Mouse (Mus musculus) lung, embryonic 16.5 days (tissue): Measurements from ENCODE around the gene Aoc1. TPM values are rescaled to one million over a fixed set of nuclear protein-coding genes. Genes with fewer than 3 reads are reported as not detected.

ENCODE experiments used
- ATAC-seq: fragments of 200-750 bp; cut with Nextera tagmentation; 2 replicates; pipeline ENCODE4 v1.8.0; 2017; ENCODE audit warnings: low read depth, mild to moderate bottlenecking, moderate library complexity
- H3K27ac ChIP-seq: fragments of 300-500 bp; sonication (generic); 2 replicates; pipeline ENCODE4 v1.5.1; 2014; ENCODE audit warnings: mild to moderate bottlenecking, control low read depth, low read length
- H3K27me3 ChIP-seq: fragments of 300-500 bp; sonication (generic); 2 replicates; pipeline ENCODE4 v1.6.1; 2014; ENCODE audit warnings: low read depth, low read length, mixed read lengths; ENCODE audit not compliant: control insufficient read depth, insufficient read depth
- H3K36me3 ChIP-seq: fragments of 300-500 bp; sonication (generic); 2 replicates; pipeline ENCODE4 v1.6.1; 2014; ENCODE audit warnings: low read length; ENCODE audit not compliant: control insufficient read depth, insufficient read depth
- H3K4me1 ChIP-seq: fragments of 300-500 bp; sonication (generic); replicated peaks from 2 replicates; pipeline ENCODE4 v1.6.1; 2014; ENCODE audit warnings: low read length, mixed read lengths; ENCODE audit not compliant: control insufficient read depth, insufficient read depth
- H3K4me2 ChIP-seq: fragments of 300-500 bp; sonication (generic); 2 replicates; pipeline ENCODE4 v1.6.1; 2014; ENCODE audit warnings: low read depth, low read length, control low read depth
- H3K4me3 ChIP-seq: fragments of 300-500 bp; sonication (generic); 2 replicates; pipeline ENCODE4 v1.5.1; 2014; ENCODE audit warnings: mild to moderate bottlenecking, low read length, control low read depth
- H3K9ac ChIP-seq: fragments of 300-500 bp; sonication (generic); 2 replicates; pipeline ENCODE4 v1.6.1; 2014; ENCODE audit warnings: low read length, control low read depth
- H3K9me3 ChIP-seq: fragments of 300-500 bp; sonication (generic); 2 replicates; pipeline ENCODE4 v1.6.1; 2016; ENCODE audit warnings: low read length; ENCODE audit not compliant: control insufficient read depth
- WGBS: fragments of 180-500 bp; shearing (Covaris S2); extraction: QIAGEN DNeasy Blood & Tissue Kit; methylation state at CpG from one replicate; pipeline ENCODE4 v1.1.7; 2014; 5-methylcytosine and 5-hydroxymethylcytosine counted together
- polyA plus RNA-seq: library from polyadenylated mRNA; unstranded; fragments of >200 nt; fragmentation: Nextera tagmentation; extraction: Ambion mirVana; gene quantifications from 2 replicates; pipeline ENCODE4 v1.2.1, GENCODE M21; 2015

The Aoc1 gene
- 0.30 TPM in 1 of 2 replicates, not detected in the other for polyA plus RNA-seq

DNA sequence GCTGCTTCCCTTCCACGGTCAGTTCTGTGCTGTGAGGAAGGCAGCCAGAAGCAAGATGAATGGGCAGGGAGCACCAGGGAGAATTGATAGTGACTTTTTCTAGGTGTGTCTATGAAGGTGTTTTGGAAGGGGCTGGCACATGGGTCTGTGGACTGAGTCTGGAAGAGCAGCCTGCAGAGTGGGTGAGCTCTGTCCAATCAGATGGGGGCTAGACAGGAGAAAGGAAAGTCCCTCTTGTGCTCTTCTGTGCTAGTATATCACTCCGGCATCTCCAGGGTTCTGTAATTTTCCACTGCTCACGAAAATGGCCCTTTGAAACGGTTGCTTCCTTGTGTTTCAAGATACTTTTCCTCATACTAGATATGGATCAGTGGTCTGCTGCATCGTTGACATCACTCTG lies at the start of gene Aoc1:
Gene Aoc1, plus strand, starts transcription at position 301 of the 400 bp plus-strand sequence.
- no peak within 1 kb of the TSS for H3K4me3 ChIP-seq
- no peaks in the 10 kb centered on the region for H3K27me3 ChIP-seq
- 60% methylated on average over 5 of the region's 5 CpGs for WGBS
- H3K9me3 ChIP-seq = no peaks in the 10 kb centered on the region
- H3K4me1 ChIP-seq = no peaks in the 10 kb centered on the region
- no peak within 1 kb of the TSS for H3K27ac ChIP-seq
- no peak for ATAC-seq
- no peak within 1 kb of the TSS for H3K9ac ChIP-seq
- H3K36me3 ChIP-seq = no peaks in the 10 kb centered on the region
- no peak within 1 kb of the TSS for H3K4me2 ChIP-seq

DNA sequence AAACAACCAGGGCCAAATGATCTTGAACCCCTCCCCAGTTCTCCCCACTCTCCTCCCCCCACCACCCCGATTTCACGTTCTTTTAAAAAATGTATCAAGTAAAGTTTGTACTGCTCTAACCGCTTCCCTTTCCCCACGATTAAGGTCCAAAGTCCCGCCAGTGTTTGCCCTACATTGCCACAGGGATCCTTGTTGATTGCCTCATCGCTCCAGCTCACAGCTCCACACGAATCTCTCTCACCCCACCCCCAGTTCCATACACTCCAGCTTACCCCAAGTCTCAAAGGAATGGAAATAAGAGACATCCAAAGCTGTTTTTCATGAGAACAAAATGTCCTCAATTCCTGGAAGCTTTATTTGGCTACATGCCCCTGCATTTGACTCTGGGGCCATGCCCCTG lies 47.7 kb upstream of the Aoc1 start:
- peak; percentile 41; the same call in 1 of the 2 replicates for ATAC-seq

DNA sequence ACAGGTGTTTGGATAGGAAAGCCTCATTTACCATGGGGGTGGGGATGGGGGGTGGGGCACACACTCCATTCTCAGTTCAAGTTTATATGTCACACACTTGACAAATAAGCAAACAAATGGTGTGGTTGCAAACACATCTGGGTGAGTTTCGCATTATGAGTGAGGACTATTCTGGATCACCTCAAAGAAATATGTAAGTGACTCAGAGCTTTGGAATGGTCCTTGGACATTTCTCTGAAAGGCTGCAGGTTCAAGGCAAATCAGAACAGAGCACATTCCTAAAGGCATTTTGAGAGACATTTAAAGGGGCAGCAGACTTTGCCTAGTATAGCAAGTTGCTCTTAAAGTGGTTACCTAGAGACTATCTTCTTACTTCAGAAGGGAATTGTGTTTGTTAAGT lies 43.7 kb upstream of the Aoc1 start:
- peaks cover 13% of the 10 kb centered on the region for H3K4me1 ChIP-seq
- H3K27me3 ChIP-seq = no peaks in the 10 kb centered on the region
- H3K9me3 ChIP-seq = no peaks in the 10 kb centered on the region
- H3K36me3 ChIP-seq = peaks cover 20% of the 10 kb centered on the region
- H3K4me3 ChIP-seq = no peak overlapping the region
- WGBS = 40% methylated on average over 1 of the region's 1 CpGs
- H3K9ac ChIP-seq = no peak overlapping the region
- H3K4me2 ChIP-seq = no peak overlapping the region
- no peak overlapping the region for H3K27ac ChIP-seq
- ATAC-seq = peak; percentile 53; the same call in 1 of the 2 replicates

More for the DNA sequence above, 47.7 kb upstream of the Aoc1 start:
- Histone ChIP-seq H3K4me2 (no peak overlapping the region), H3K9me3 (no peaks in the 10 kb centered on the region), H3K4me3 (no peak overlapping the region), H3K9ac (no peak overlapping the region), H3K27me3 (no peaks in the 10 kb centered on the region), H3K27ac (no peak overlapping the region), H3K4me1 (peaks cover 7% of the 10 kb centered on the region), H3K36me3 (no peaks in the 10 kb centered on the region)
- WGBS = 38% methylated on average over 7 of the region's 7 CpGs

DNA sequence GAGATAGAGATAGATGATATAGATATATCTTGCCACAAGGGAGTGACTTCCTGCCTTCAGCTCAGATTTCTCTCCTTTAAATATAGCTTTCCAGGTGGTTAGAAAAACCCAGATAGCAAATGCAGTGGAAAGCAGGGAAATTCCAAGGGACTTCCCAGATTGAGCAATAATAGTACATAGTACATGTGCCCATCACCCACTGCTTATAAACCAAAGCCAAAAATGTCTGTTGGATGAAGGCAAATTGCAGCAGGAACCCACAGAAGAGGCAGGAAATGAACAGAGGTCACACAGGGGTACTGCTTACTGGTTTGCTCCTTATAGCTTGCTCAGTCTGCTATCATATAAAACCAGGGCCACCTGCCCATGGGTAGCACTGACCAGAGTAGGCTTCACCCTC lies 43.0 kb upstream of the Aoc1 start:
- no peak; the same call in 1 of the 2 replicates for ATAC-seq
- H3K27ac ChIP-seq = no peak overlapping the region

DNA sequence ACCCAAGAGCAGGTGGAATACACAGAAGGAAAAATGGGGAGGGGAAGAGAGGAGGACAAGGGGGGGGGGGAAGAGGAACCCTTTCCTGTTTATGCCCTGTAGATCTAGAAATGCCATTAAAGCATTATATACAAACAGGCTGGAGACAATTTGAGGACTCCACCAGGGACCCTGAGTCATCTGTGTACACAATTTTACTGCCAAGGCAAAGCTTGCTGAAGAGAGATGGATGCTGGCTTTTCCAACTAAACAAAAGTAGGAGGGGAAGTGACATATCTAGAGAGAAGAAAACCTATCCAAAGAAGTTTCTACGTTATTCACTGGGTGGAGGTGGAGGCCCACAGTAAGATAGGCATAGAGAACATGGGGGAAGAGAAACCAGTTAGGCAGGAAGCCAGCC lies 42.5 kb upstream of the Aoc1 start:
- Histone ChIP-seq H3K27me3 (no peaks in the 10 kb centered on the region), H3K4me2 (no peak overlapping the region), H3K4me3 (no peak overlapping the region), H3K27ac (peak overlapping the region; percentile 11; the same call in 1 of the 2 replicates), H3K36me3 (peaks cover 33% of the 10 kb centered on the region), H3K4me1 (peaks cover 12% of the 10 kb centered on the region), H3K9ac (no peak overlapping the region), H3K9me3 (no peaks in the 10 kb centered on the region)
- ATAC-seq = no peak
- WGBS = 20% methylated on average over 1 of the region's 1 CpGs

More for the DNA sequence above, 43.0 kb upstream of the Aoc1 start:
- Histone ChIP-seq H3K4me2 (no peak overlapping the region), H3K4me3 (no peak overlapping the region), H3K4me1 (peaks cover 12% of the 10 kb centered on the region), H3K36me3 (peaks cover 27% of the 10 kb centered on the region), H3K27me3 (no peaks in the 10 kb centered on the region), H3K9me3 (no peaks in the 10 kb centered on the region), H3K9ac (no peak overlapping the region)

DNA sequence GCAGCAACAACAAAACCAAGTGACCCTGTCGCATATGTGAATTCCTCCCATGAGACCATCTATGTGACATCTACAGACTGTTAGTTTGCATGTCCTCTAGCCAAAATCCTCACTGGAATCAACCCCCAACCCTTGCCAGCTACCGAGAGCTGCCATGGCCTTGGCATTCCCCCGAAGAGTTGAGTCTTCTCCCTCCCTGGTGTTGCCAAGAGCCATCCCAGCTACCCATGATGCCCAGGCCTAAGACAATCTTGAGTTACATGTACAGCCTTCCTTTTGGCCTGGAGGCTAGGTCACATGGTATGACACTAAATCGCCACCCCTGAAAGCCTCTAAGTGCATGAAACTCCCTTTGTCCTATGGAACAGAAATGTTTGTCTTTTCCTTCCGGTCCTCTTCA lies 41.6 kb upstream of the Aoc1 start:
- ATAC-seq = no peak
- Histone ChIP-seq H3K9me3 (no peaks in the 10 kb centered on the region), H3K36me3 (peaks cover 40% of the 10 kb centered on the region), H3K27ac (no peak overlapping the region), H3K4me3 (no peak overlapping the region), H3K9ac (no peak overlapping the region), H3K4me2 (no peak overlapping the region), H3K27me3 (no peaks in the 10 kb centered on the region), H3K4me1 (peaks cover 12% of the 10 kb centered on the region)
- 85% methylated on average over 5 of the region's 5 CpGs for WGBS

DNA sequence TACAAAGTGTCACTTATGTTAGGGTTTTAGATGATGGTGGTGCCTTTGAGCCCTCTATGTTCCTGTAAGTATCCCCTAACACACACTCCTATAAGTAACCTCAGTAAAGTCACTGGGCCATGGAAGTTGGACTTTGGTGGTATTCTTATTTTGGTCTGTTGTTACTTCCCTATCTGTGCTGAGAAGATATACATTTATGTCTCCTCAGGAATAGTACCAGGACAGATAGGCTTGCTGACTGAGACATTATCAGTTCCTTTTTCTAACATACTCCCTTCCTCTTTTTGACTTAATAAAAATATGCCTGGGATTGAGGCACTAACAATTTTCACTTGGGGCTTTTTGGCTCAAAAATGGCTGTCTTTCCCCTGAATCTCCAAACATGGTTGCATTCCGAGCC lies 40.3 kb upstream of the Aoc1 start:
- Histone ChIP-seq H3K4me3 (no peak overlapping the region), H3K4me1 (peaks cover 12% of the 10 kb centered on the region), H3K27ac (no peak overlapping the region), H3K9ac (no peak overlapping the region), H3K4me2 (no peak overlapping the region), H3K27me3 (no peaks in the 10 kb centered on the region), H3K9me3 (no peaks in the 10 kb centered on the region), H3K36me3 (peaks cover 48% of the 10 kb centered on the region)
- no peak for ATAC-seq
- 95% methylated on average over 1 of the region's 1 CpGs for WGBS

DNA sequence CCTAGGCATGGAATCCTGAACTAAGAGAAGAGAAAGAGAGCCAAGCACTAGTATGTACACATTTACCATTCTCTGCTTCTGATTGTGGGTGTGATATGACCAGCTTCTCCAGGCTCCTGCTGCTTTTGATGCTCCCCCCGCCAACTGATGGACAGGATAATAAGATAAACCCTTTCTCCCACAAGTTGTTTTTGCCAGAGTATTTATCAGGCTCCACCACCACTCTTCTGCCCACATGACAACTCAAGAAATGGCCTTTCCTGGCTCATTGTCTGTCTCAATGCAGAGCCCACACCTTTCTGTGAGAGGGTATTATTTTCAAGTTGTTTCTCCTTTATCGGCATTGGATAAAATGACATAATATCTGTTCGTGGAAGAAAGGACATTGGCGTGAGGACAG lies 39.2 kb upstream of the Aoc1 start:
- Histone ChIP-seq H3K9me3 (no peaks in the 10 kb centered on the region), H3K4me1 (peaks cover 17% of the 10 kb centered on the region), H3K4me2 (no peak overlapping the region), H3K27me3 (no peaks in the 10 kb centered on the region), H3K4me3 (no peak overlapping the region), H3K36me3 (peaks cover 48% of the 10 kb centered on the region), H3K9ac (no peak overlapping the region), H3K27ac (no peak overlapping the region)
- 94% methylated on average over 4 of the region's 4 CpGs for WGBS
- no peak for ATAC-seq

DNA sequence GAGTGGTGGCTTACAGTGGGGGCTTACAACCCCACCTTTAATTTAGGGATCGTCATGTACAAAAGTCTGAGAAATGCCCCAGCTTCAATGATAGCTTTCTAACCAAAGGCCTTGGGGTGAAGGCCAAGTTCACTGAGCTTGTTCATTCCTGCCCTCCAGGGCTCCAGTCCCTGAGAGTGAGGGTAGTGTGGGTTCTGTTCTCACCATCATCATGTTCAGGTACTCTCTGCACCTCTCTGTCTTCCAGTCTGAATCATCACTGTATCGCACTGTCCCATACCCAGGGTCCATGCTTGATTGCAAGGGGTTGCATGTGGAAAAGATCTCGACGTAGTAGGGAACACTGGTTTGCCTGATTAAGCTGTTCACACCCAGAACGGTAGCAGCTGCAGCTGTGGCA lies 37.5 kb upstream of the Aoc1 start:
- Histone ChIP-seq H3K9me3 (no peaks in the 10 kb centered on the region), H3K9ac (no peak overlapping the region)

DNA sequence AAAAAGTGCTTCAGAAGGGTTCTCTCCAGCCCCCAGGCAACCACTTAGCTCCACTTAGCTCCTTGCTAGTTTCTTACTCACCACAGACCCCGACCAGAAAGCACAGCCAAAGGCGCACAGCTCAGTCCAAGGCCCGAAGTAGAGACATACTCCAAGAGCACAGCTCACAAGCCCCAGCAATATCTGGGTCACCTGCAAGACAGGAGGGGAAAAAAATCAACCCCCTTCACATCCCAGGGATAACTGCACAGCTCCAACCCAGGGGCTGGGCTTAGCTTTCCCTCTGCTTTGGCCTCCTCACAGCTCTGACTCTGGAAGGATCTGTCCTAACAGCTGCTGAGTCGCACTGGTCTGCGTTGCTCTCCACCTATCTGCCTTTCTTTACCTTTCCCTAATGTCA lies 36.5 kb upstream of the Aoc1 start:
- 79% methylated on average over 5 of the region's 5 CpGs for WGBS
- peaks cover 16% of the 10 kb centered on the region for H3K4me1 ChIP-seq
- H3K27ac ChIP-seq = no peak overlapping the region
- H3K9ac ChIP-seq = no peak overlapping the region
- peaks cover 48% of the 10 kb centered on the region for H3K36me3 ChIP-seq
- ATAC-seq = no peak
- H3K27me3 ChIP-seq = no peaks in the 10 kb centered on the region
- no peak overlapping the region for H3K4me2 ChIP-seq
- H3K9me3 ChIP-seq = no peaks in the 10 kb centered on the region
- H3K4me3 ChIP-seq = no peak overlapping the region

More for the DNA sequence above, 37.5 kb upstream of the Aoc1 start:
- Histone ChIP-seq H3K4me3 (no peak overlapping the region), H3K27me3 (no peaks in the 10 kb centered on the region), H3K4me2 (no peak overlapping the region), H3K36me3 (peaks cover 48% of the 10 kb centered on the region), H3K27ac (no peak overlapping the region), H3K4me1 (peaks cover 22% of the 10 kb centered on the region)
- 86% methylated on average over 5 of the region's 5 CpGs for WGBS
- ATAC-seq = no peak
